Mouse (Mus musculus): ENCODE results near the gene Fam89a. TPM values are rescaled to one million over a fixed set of nuclear protein-coding genes. Genes with fewer than 3 reads are reported as not detected.

Gene Fam89a
- polyA plus RNA-seq, 1 experiment from 2014 or later: 1.6 TPM

DNA sequence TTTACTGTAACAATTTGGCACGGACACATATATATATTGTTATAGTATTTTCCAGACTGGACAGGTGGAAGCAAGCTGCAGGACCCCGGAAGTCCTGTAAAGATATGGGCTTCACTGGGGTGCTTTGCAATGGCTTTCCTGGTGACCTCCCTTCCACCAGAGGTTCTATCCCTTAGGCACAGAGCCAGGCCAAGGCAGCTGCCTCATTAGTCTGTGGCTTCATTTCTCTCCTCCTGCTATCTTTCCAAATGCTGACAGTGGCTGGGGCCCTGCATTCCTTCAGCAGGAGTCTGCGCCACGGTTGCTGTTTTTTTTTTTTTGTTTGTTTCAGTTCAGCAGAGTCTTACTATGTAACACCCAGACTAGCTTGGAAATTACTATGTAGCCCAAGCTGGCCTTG lies 40.1 kb upstream of the Fam89a start:
- Histone ChIP-seq H3K4me2 (ENCODE audit: low read depth, low read length) (peak overlapping the region; percentile 100), H3K36me3 (ENCODE audit: control insufficient read depth, insufficient read depth) (no peaks in the 10 kb centered on the region), H3K4me1 (ENCODE audit: control insufficient read depth, insufficient read depth, low read length) (peaks cover 27% of the 10 kb centered on the region), H3K4me3 (ENCODE audit: low read length) (peak overlapping the region; percentile 69), H3K9me3 (replicated peaks; ENCODE audit: control insufficient read depth, low read length) (no peaks in the 10 kb centered on the region), H3K9ac (ENCODE audit: low read length) (no peak overlapping the region), H3K27me3 (ENCODE audit: control insufficient read depth, insufficient read depth, low read length) (peaks cover 30% of the 10 kb centered on the region), H3K27ac (ENCODE audit: low read length) (no peak overlapping the region)
- WGBS: 38% methylated on average over 4 of the region's 4 CpGs
- no peak for ATAC-seq (replicated peaks; ENCODE audit: extremely low read depth, insufficient read depth, low FRiP score)

DNA sequence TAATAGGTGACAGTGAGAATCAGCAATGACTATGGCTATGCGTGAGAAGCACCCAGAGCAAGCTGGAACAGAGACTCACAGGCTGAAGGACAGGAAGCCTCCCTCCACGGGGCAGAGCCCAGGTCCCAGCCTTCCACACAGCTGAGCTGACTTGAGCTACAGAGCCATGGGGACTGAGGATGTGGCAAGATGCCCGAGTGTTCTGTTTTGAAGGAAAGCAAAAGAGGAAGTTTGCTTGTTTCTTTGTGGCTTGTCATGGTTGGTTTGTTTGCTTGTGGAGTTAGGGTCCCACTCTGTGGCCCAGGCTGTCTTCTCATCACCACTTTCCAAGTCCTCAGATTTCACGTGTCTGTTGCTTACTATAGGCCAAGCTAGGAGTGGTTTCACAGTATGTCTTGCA lies 39.0 kb upstream of the Fam89a start:
- H3K9ac ChIP-seq (ENCODE audit: low read length): no peak overlapping the region
- peaks cover 24% of the 10 kb centered on the region for H3K27me3 ChIP-seq (ENCODE audit: control insufficient read depth, insufficient read depth, low read length)
- H3K36me3 ChIP-seq (ENCODE audit: control insufficient read depth, insufficient read depth): no peaks in the 10 kb centered on the region
- no peak overlapping the region for H3K4me3 ChIP-seq (ENCODE audit: low read length)
- ATAC-seq (replicated peaks; ENCODE audit: extremely low read depth, insufficient read depth, low FRiP score): no peak
- H3K4me1 ChIP-seq (ENCODE audit: control insufficient read depth, insufficient read depth, low read length): peaks cover 27% of the 10 kb centered on the region
- no peak overlapping the region for H3K27ac ChIP-seq (ENCODE audit: low read length)
- WGBS: 58% methylated on average over 4 of the region's 4 CpGs
- no peaks in the 10 kb centered on the region for H3K9me3 ChIP-seq (replicated peaks; ENCODE audit: control insufficient read depth, low read length)
- no peak overlapping the region for H3K4me2 ChIP-seq (ENCODE audit: low read depth, low read length)

- Histone ChIP-seq H3K9ac (ENCODE audit: low read length) (no peak overlapping the region), H3K4me2 (ENCODE audit: low read depth, low read length) (no peak overlapping the region), H3K36me3 (ENCODE audit: control insufficient read depth, insufficient read depth) (no peaks in the 10 kb centered on the region), H3K9me3 (replicated peaks; ENCODE audit: control insufficient read depth, low read length) (no peaks in the 10 kb centered on the region), H3K27ac (ENCODE audit: low read length) (no peak overlapping the region), H3K27me3 (ENCODE audit: control insufficient read depth, insufficient read depth, low read length) (no peaks in the 10 kb centered on the region; the same call in 1 of the 2 replicates), H3K4me3 (ENCODE audit: low read length) (no peak overlapping the region), H3K4me1 (ENCODE audit: control insufficient read depth, insufficient read depth, low read length) (peaks cover 21% of the 10 kb centered on the region)
- WGBS: 78% methylated on average over 13 of the region's 13 CpGs
- no peak for ATAC-seq (replicated peaks; ENCODE audit: extremely low read depth, insufficient read depth, low FRiP score)
Observed at GRCm38 (mm10) chr8:124784613-124785012, 33.0 kb upstream of the Fam89a start.

DNA sequence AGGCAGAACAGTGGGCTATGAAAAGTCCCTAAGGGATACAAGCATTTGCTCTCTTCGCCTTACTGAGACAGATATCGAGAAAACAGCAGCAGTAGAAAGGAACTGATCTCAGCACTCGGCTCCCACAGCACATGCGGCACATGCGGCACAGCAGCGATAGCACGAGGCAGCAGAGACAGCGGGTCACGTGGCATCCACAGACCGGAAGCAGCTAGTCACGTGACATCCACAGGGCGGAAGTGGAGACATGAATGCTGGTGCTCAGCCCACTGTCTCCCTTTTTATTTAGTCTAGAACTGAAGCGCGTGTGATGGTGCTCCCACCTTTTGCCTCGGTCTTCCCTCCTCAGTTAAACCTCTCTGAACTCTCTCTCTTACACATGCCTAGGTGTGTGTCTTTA lies 31.6 kb upstream of the Fam89a start:
- Histone ChIP-seq H3K4me3 (ENCODE audit: low read length) (no peak overlapping the region), H3K27me3 (ENCODE audit: control insufficient read depth, insufficient read depth, low read length) (no peaks in the 10 kb centered on the region; the same call in 1 of the 2 replicates), H3K4me1 (ENCODE audit: control insufficient read depth, insufficient read depth, low read length) (peaks cover 16% of the 10 kb centered on the region), H3K9me3 (replicated peaks; ENCODE audit: control insufficient read depth, low read length) (no peaks in the 10 kb centered on the region), H3K36me3 (ENCODE audit: control insufficient read depth, insufficient read depth) (no peaks in the 10 kb centered on the region), H3K27ac (ENCODE audit: low read length) (no peak overlapping the region), H3K9ac (ENCODE audit: low read length) (no peak overlapping the region), H3K4me2 (ENCODE audit: low read depth, low read length) (no peak overlapping the region)
- ATAC-seq (replicated peaks; ENCODE audit: extremely low read depth, insufficient read depth, low FRiP score): no peak
- WGBS: 74% methylated on average over 15 of the region's 15 CpGs

GRCm38 (mm10) chr8:124782431-124782830 lies 30.8 kb upstream of the Fam89a start:
- H3K27ac ChIP-seq (ENCODE audit: low read length): no peak overlapping the region
- H3K9ac ChIP-seq (ENCODE audit: low read length): no peak overlapping the region
- H3K4me1 ChIP-seq (ENCODE audit: control insufficient read depth, insufficient read depth, low read length): peaks cover 16% of the 10 kb centered on the region
- no peak overlapping the region for H3K4me3 ChIP-seq (ENCODE audit: low read length)
- no peaks in the 10 kb centered on the region for H3K9me3 ChIP-seq (replicated peaks; ENCODE audit: control insufficient read depth, low read length)
- no peak overlapping the region for H3K4me2 ChIP-seq (ENCODE audit: low read depth, low read length)
- H3K27me3 ChIP-seq (ENCODE audit: control insufficient read depth, insufficient read depth, low read length): no peaks in the 10 kb centered on the region; the same call in 1 of the 2 replicates
- 81% methylated on average over 3 of the region's 3 CpGs for WGBS
- ATAC-seq (replicated peaks; ENCODE audit: extremely low read depth, insufficient read depth, low FRiP score): no peak
- no peaks in the 10 kb centered on the region for H3K36me3 ChIP-seq (ENCODE audit: control insufficient read depth, insufficient read depth)

- H3K4me2 ChIP-seq (ENCODE audit: low read depth, low read length): peak overlapping the region; percentile 50
- H3K4me3 ChIP-seq (ENCODE audit: low read length): no peak overlapping the region
- peaks cover 16% of the 10 kb centered on the region for H3K4me1 ChIP-seq (ENCODE audit: control insufficient read depth, insufficient read depth, low read length)
- H3K36me3 ChIP-seq (ENCODE audit: control insufficient read depth, insufficient read depth): no peaks in the 10 kb centered on the region
- peak; percentile 96 for ATAC-seq (replicated peaks; ENCODE audit: extremely low read depth, insufficient read depth, low FRiP score)
- no peaks in the 10 kb centered on the region; the same call in 1 of the 2 replicates for H3K27me3 ChIP-seq (ENCODE audit: control insufficient read depth, insufficient read depth, low read length)
- 3% methylated on average over 7 of the region's 7 CpGs for WGBS
- no peaks in the 10 kb centered on the region for H3K9me3 ChIP-seq (replicated peaks; ENCODE audit: control insufficient read depth, low read length)
- peak overlapping the region; percentile 45 for H3K9ac ChIP-seq (ENCODE audit: low read length)
- peak overlapping the region; percentile 84 for H3K27ac ChIP-seq (ENCODE audit: low read length)
Observed at GRCm38 (mm10) chr8:124780236-124780635, 28.6 kb upstream of the Fam89a start.

- Histone ChIP-seq H3K27me3 (ENCODE audit: control insufficient read depth, insufficient read depth, low read length) (0 out of 2 replicates have a peak, but pooled peaks cover 2% of the 10 kb centered on the region), H3K4me1 (ENCODE audit: control insufficient read depth, insufficient read depth, low read length) (peaks cover 6% of the 10 kb centered on the region), H3K27ac (ENCODE audit: low read length) (no peak overlapping the region), H3K9ac (ENCODE audit: low read length) (no peak overlapping the region), H3K36me3 (ENCODE audit: control insufficient read depth, insufficient read depth) (no peaks in the 10 kb centered on the region), H3K4me2 (ENCODE audit: low read depth, low read length) (peak overlapping the region; percentile 25; the same call in 1 of the 2 replicates), H3K9me3 (replicated peaks; ENCODE audit: control insufficient read depth, low read length) (no peaks in the 10 kb centered on the region), H3K4me3 (ENCODE audit: low read length) (no peak overlapping the region)
- ATAC-seq (replicated peaks; ENCODE audit: extremely low read depth, insufficient read depth, low FRiP score): no peak
- WGBS: 18% methylated on average over 16 of the region's 16 CpGs
Observed at GRCm38 (mm10) chr8:124775695-124776094, 24.1 kb upstream of the Fam89a start.

- Histone ChIP-seq H3K36me3 (ENCODE audit: control insufficient read depth, insufficient read depth) (no peaks in the 10 kb centered on the region), H3K4me3 (ENCODE audit: low read length) (no peak overlapping the region), H3K4me1 (ENCODE audit: control insufficient read depth, insufficient read depth, low read length) (no peaks in the 10 kb centered on the region), H3K27ac (ENCODE audit: low read length) (no peak overlapping the region), H3K9ac (ENCODE audit: low read length) (no peak overlapping the region), H3K27me3 (ENCODE audit: control insufficient read depth, insufficient read depth, low read length) (0 out of 2 replicates have a peak, but pooled peaks cover 2% of the 10 kb centered on the region), H3K4me2 (ENCODE audit: low read depth, low read length) (no peak overlapping the region), H3K9me3 (replicated peaks; ENCODE audit: control insufficient read depth, low read length) (no peaks in the 10 kb centered on the region)
- no peak for ATAC-seq (replicated peaks; ENCODE audit: extremely low read depth, insufficient read depth, low FRiP score)
- 56% methylated on average over 2 of the region's 2 CpGs for WGBS
Observed at GRCm38 (mm10) chr8:124772389-124772788, 20.8 kb upstream of the Fam89a start.

GRCm38 (mm10) chr8:124763061-124763460 lies 11.4 kb upstream of the Fam89a start:
- Histone ChIP-seq H3K27me3 (ENCODE audit: control insufficient read depth, insufficient read depth, low read length) (no peaks in the 10 kb centered on the region), H3K4me2 (ENCODE audit: low read depth, low read length) (no peak overlapping the region), H3K9ac (ENCODE audit: low read length) (no peak overlapping the region), H3K9me3 (replicated peaks; ENCODE audit: control insufficient read depth, low read length) (0 out of 2 replicates have a peak, but pooled peaks cover 4% of the 10 kb centered on the region), H3K36me3 (ENCODE audit: control insufficient read depth, insufficient read depth) (no peaks in the 10 kb centered on the region), H3K27ac (ENCODE audit: low read length) (no peak overlapping the region), H3K4me1 (ENCODE audit: control insufficient read depth, insufficient read depth, low read length) (no peaks in the 10 kb centered on the region), H3K4me3 (ENCODE audit: low read length) (no peak overlapping the region)
- no peak for ATAC-seq (replicated peaks; ENCODE audit: extremely low read depth, insufficient read depth, low FRiP score)
- 65% methylated on average over 7 of the region's 7 CpGs for WGBS
